Mouse (Mus musculus) T-helper 2 cell (primary cell): ENCODE measurements around the gene Il1rl2.

Experiments
- in situ Hi-C: fragments of 300-600 bp; cut with MboI, MseI; formaldehyde crosslinking; loops from one replicate; pipeline ENCODE4 v1.15.1; 2025; ENCODE audit warnings: high pct_unique_total_duplicates

Gene Il1rl2

GRCm38 (mm10) chr1:40378794-40379193 lies 54.4 kb downstream of the Il1rl2 start:
- in situ Hi-C loops = no loop called here

- in situ Hi-C loops = loop anchor here (5.0 kb wide), 1 partner anchor 162 kb away; no protein-coding TSS in a partner anchor
Observed at GRCm38 (mm10) chr1:40380111-40380510, 55.7 kb downstream of the Il1rl2 start.

GRCm38 (mm10) chr1:40380990-40381389 lies 56.6 kb downstream of the Il1rl2 start:
- in situ Hi-C loops = loop anchor here (5.0 kb wide), 1 partner anchor 161 kb away; no protein-coding TSS in a partner anchor

- in situ Hi-C loops = loop anchor here (5.0 kb wide), 1 partner anchor 159 kb away; no protein-coding TSS in a partner anchor
Observed at GRCm38 (mm10) chr1:40382841-40383240, 58.4 kb downstream of the Il1rl2 start.

GRCm38 (mm10) chr1:40384931-40385545 lies 60.6 kb downstream of the Il1rl2 start:
- in situ Hi-C loops = loop anchor here (5.0 kb wide), 1 partner anchor 157 kb away; no protein-coding TSS in a partner anchor

GRCm38 (mm10) chr1:40391374-40391773 lies 67.0 kb downstream of the Il1rl2 start:
- in situ Hi-C loops = no loop called here

- in situ Hi-C loops = no loop called here
Observed at GRCm38 (mm10) chr1:40392535-40392934, 68.1 kb downstream of the Il1rl2 start.

GRCm38 (mm10) chr1:40393214-40393613 lies 68.8 kb downstream of the Il1rl2 start:
- in situ Hi-C loops = no loop called here

GRCm38 (mm10) chr1:40399639-40400038 lies 75.2 kb downstream of the Il1rl2 start:
- in situ Hi-C loops = no loop called here

- in situ Hi-C loops = no loop called here
Observed at GRCm38 (mm10) chr1:40404682-40405081, 80.3 kb downstream of the Il1rl2 start.

GRCm38 (mm10) chr1:40409882-40410281 lies 85.5 kb downstream of the Il1rl2 start:
- in situ Hi-C loops = no loop called here

GRCm38 (mm10) chr1:40413039-40413438 lies 88.6 kb downstream of the Il1rl2 start:
- in situ Hi-C loops = no loop called here

- in situ Hi-C loops = no loop called here
Observed at GRCm38 (mm10) chr1:40414276-40414675, 89.9 kb downstream of the Il1rl2 start.

- in situ Hi-C loops = no loop called here
Observed at GRCm38 (mm10) chr1:40414863-40415656, 90.7 kb downstream of the Il1rl2 start.

- in situ Hi-C loops = no loop called here
Observed at GRCm38 (mm10) chr1:40417034-40417433, 92.6 kb downstream of the Il1rl2 start.
